7 mouse cellular contexts compared by ENCODE assay signal in the genomic region with DNA sequence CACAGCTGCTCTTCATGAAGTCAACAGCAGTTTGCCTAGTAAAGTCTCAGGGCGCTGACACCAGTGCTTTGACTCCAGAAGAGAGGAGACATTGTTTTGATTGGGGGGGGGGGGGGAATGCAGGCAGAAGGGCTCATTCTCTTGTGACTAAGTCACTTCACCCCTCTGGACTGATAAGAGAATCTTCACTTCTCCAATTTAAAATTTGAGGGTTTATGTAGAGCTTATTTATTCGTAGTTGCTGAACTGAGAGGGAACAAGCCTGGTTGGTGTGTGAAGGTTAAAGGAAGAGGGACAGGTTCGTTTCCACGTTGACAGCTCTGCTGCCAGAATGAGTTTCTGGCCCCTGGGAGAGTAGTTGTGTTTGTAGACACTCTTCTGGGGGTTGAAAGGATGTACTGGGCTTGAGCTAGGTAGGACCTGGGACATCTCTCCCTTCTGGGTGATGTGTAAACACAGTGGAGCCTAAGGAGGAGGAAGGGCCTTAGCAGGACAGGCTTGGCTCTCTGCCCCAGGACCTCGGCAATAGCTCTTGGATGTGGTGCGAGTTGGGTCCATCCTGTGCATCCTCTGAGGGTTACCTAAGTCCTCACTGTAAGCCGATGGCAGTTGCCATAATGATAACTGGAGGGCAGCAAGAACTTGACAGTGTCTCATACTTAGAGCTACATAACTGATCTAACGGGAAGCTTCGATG. TPM values are rescaled to one million over a fixed set of nuclear protein-coding genes. Genes with fewer than 3 reads are reported as not detected.
DNase-seq lines count a peak whose midpoint lies in the region; ATAC-seq lines count a peak whose summit lies in the region.

No protein-coding gene starts in this region.

- H3K9ac ChIP-seq in liver, embryonic 13.5 days: peak overlapping the region; percentile 92; the same call in 1 of the 2 replicates

- H3K4me2 ChIP-seq in liver, embryonic 13.5 days: peak overlapping the region; percentile 75

- H3K27ac ChIP-seq in embryonic facial prominence, embryonic 10.5 days (replicated peaks): no peak overlapping the region; the same call in 1 of the 2 replicates
- H3K27ac ChIP-seq in liver, embryonic 13.5 days: peak overlapping the region; percentile 65

- no peaks in the 10 kb centered on the region for H3K27me3 ChIP-seq in embryonic facial prominence, embryonic 10.5 days (replicated peaks; ENCODE audit: low read depth, poor library complexity, severe bottlenecking)
- H3K27me3 ChIP-seq in liver, embryonic 13.5 days: no peaks in the 10 kb centered on the region

- H3K4me1 ChIP-seq in embryonic facial prominence, embryonic 10.5 days: peaks cover 33% of the 10 kb centered on the region
- peaks cover 40% of the 10 kb centered on the region for H3K4me1 ChIP-seq in liver, embryonic 13.5 days (replicated peaks)

- DNase-seq in kidney, postnatal 4 days: peak; percentile 19 to 29
- DNase-seq in kidney, adult 18-20 months: no peak
- DNase-seq in MEL-GATA-1-ER (ENCODE audit: extremely low read depth, low read depth): peak; percentile 44
- no peak for DNase-seq in embryonic facial prominence, embryonic 10.5 days (ENCODE audit: low spot score)
- DNase-seq in liver, embryonic 13.5 days: no peak
- DNase-seq in cerebellum, postnatal 36 days: no peak
- DNase-seq in thymus, postnatal 0 days (ENCODE audit: low spot score): no peak

- peak overlapping the region; percentile 86; the same call in 1 of the 2 replicates for H3K4me3 ChIP-seq in embryonic facial prominence, embryonic 10.5 days
- peak overlapping the region; percentile 77 for H3K4me3 ChIP-seq in liver, embryonic 13.5 days (replicated peaks)

- H3K36me3 ChIP-seq in embryonic facial prominence, embryonic 10.5 days (replicated peaks): peaks cover 42% of the 10 kb centered on the region
- peaks cover 24% of the 10 kb centered on the region for H3K36me3 ChIP-seq in liver, embryonic 13.5 days

- ATAC-seq in liver, embryonic 13.5 days (ENCODE audit: low read depth): no peak

- WGBS in embryonic facial prominence, embryonic 10.5 days: 89% methylated on average over 9 of the region's 9 CpGs
- 75% methylated on average over 9 of the region's 9 CpGs for WGBS in liver, embryonic 13.5 days (ENCODE audit: insufficient replicate concordance)

- H3K9me3 ChIP-seq in embryonic facial prominence, embryonic 10.5 days: no peaks in the 10 kb centered on the region; the same call in 1 of the 2 replicates
- H3K9me3 ChIP-seq in liver, embryonic 13.5 days (replicated peaks): no peaks in the 10 kb centered on the region

RNA-seq across cellular contexts. Expression of a gene that starts 48.7 kb away (rescaled TPM):
- 18.9 and 21.6 TPM in 2 replicates for polyA plus RNA-seq in embryonic facial prominence, embryonic 10.5 days (2016; fragmentation: Nextera tagmentation; extraction: Ambion mirVana)
- 1.3 and 1.4 TPM in 2 replicates for polyA plus RNA-seq in liver, embryonic 13.5 days (2015; fragmentation: Nextera tagmentation; extraction: Ambion mirVana)
- 5.8 and 6.6 TPM in 2 replicates for polyA plus RNA-seq in thymus, postnatal 0 days (2015; fragmentation: Nextera tagmentation; extraction: Ambion mirVana)

Comparison
In these comparisons a context has a peak if more than half of its experiments do, and no peak if none do; other contexts are left out.
1. DNase-seq: peak in kidney, postnatal 4 days (2 of 2) and MEL-GATA-1-ER (single experiment); none in kidney, adult 18-20 months (single experiment), embryonic facial prominence, embryonic 10.5 days (single experiment), liver, embryonic 13.5 days (single experiment), cerebellum, postnatal 36 days (0 of 2) and thymus, postnatal 0 days (single experiment).